Mouse (Mus musculus): ENCODE results near the gene Uap1l1. TPM values are rescaled to one million over a fixed set of nuclear protein-coding genes. Genes with fewer than 3 reads are reported as not detected.
A peak's percentile ranks its signal among the peaks of the same experiment; 100 is the strongest.
"Not testable (repeated sequence)": the region's sequence is repeated elsewhere in the genome, so short reads cannot be mapped to it uniquely, and the experiment has no call there.

Uap1l1 gene
- 10 to 100 TPM; 13.3 to 15.0 TPM for polyA plus RNA-seq (2017; shearing (Covaris generic))

DNA sequence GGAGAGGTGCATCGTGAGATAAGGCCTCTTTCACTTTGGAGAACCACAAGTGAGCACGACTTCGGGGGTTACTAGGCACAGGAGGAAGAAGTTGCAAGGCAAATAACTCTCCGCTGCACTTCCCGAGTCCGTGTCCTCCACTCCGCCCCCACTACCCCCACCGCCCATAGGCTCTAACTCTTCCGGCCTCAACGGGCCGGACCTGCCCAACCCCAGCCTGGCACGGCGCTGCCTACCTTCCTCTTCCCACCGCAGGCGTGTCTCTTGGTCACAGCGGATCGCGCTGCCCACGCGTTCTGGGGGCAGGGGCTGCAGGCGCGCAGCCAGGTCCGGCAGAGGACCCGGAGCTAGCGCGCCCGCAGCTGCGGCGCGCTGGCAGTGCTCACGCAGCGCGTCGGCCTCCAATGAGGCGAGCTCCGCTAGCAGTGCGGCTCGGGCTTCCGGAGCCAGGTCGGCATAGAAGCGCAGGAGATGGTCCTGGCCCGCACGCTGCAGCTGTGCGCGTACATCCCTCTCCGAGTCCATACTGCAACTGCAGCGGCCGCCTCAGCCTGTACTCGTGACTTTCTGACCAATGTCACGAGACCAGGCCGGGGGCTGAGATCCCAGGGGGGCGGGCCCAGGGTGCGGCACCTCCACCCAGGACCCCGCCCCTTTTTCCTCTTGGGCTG lies at the start of gene Uap1l1:
Gene Uap1l1, minus strand, starts transcription at position 592 of the 671 bp plus-strand sequence.
- peak; percentile 78 for ATAC-seq

GRCm38 (mm10) chr2:25413436-25413835 lies 48.0 kb upstream of the Uap1l1 start:
- not testable (repeated sequence) for ATAC-seq

- no peak for ATAC-seq
These were observed 43.4 kb upstream of the Uap1l1 start for GRCm38 (mm10) chr2:25408908-25409307.

- no peak for ATAC-seq
These were observed 38.5 kb upstream of the Uap1l1 start for GRCm38 (mm10) chr2:25403994-25404393.

DNA sequence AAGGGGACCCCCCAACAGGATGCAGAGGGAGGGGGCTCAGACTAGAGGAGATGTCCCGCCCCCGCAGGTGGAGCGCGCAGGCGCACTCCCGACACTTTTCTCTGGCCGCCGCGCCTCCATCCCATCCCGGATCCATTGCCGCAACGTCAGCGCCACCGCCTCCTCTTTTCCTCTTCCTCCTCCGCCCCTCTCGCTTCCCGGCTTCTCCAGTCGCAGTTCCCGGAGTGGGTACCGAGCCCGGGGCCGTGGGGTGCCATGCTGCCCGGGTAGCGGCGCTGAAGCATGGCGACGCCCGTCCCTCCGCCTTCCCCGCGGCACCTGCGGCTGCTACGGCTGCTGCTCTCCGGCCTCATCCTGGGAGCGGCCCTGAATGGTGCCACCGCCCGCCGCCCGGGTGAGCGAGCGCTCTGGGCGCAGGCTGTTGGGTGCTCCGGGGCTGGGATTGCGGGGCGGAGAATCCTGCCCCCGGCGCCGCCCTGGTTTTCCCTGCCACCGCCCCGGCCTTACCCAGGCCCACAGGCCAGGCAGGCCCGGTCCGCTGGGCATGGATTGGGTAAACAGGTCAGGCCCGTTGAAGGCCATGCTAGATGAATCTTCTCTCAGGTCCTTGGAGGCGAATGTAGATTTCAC lies 37.6 kb upstream of the Uap1l1 start:
- ATAC-seq: no peak

DNA sequence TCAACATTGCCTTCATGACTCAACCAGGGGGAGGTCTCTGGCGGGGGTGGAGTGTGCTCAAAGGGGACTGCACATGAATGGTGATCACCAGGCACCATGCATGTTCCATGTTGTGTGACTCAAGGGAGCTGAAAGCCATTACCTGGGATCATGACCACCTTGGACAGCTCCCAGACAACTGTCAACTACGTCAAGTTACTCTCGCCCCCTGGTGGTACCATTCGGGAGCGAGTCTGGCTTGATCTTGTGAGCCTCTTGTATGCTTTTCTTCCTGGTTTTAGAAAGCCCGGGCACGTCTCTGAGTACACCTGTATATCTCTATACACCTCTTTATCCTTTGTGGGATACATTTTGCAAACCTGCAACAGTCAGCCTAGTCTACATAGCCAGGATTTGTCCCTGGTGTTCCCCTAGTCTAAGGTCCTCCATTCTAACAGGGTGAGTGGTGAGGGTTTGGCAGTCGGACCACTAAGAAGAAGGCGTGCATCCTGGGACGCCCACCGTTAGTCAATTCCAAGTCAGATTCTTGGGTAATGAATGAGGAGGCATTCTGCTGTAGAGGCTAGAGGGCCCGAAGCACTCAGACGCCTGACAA lies 37.0 kb upstream of the Uap1l1 start:
- ATAC-seq: peak; percentile 49

- no peak for ATAC-seq
These were observed 35.3 kb upstream of the Uap1l1 start for GRCm38 (mm10) chr2:25400764-25401163.

GRCm38 (mm10) chr2:25400291-25400690 lies 34.8 kb upstream of the Uap1l1 start:
- no peak for ATAC-seq

DNA sequence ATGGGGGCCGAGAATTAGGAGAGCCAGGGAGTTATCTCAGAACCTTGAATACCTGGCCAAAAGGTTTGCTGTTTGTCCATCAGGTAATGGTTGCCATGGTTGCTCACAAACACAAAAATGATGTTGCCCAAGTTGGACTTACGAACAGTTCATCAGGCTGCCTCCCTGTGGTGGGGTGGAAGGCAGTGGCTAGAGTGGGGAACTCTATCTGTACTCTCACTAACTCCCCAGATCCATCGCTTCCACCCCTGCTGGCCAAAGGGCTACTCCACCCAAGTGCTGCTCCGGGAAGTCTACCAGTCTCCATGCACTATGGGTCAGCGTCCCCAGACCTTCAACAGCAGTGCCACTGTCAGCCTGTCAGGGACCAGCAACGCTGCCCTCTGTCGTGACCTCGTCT lies 33.6 kb upstream of the Uap1l1 start, which contains the start of gene Npdc1:
Gene Npdc1, plus strand, starts transcription at position 301 of the 400 bp plus-strand sequence.
- no peak for ATAC-seq

DNA sequence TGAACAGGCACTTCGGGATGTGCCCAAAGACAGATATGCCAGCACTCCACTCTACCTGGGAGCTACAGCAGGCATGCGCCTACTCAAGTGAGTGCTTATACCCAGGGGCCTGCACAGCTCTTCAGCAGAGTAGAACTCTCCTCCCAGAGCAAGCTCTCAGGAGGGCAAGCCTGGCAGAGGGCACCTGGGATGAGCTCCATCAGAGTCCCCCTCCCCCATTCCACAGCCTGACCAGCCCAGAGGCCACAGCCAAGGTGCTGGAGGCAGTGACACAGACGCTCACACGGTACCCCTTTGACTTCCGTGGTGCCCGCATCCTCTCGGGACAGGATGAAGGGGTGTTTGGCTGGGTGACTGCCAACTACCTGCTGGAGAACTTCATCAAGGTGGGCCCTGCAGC lies 32.6 kb upstream of the Uap1l1 start:
- ATAC-seq: no peak

DNA sequence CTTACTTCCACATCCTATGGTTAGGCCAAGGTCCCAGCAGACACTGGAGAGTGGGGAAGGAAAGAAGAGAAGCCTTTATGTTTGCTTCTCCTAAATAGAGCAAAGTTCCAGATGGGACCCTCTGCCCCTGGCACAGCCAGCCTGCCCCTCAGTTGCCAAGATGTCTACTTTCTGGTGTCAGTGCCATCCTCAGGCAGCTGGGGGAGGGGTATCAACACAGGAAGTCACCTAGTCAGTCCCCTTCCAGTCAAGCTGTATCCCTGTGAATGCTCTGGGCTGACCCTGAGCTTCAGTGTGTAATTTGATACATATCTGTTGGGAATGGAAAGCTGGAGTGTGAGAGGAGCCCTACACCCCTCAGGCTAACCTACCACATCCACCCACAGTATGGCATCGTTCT lies 31.5 kb upstream of the Uap1l1 start:
- no peak for ATAC-seq

DNA sequence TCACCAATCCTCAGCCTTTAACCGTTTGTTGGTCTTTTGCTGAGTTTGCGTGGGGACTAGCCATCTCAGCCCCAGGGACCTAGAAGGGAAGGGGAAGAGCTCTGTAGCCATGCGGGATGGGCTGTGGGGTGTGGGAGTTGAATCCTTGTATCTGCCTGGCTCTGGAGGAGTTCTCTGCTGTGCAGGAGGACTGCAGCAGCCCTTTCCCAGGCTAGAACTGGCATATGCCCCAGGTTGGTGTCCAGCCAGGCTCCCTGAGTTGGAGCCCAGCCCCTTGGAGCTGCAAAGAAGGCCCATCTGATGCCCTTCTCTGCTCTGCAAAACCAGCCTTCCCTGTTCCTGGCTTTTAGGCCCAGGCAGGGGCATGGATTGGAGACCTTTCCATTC lies 31.1 kb upstream of the Uap1l1 start:
- ATAC-seq: no peak

GRCm38 (mm10) chr2:25395721-25396596 lies 30.5 kb upstream of the Uap1l1 start, which contains the start of gene Entpd2:
Entpd2 (plus strand) TSS chr2:25395874.
- no peak for ATAC-seq

DNA sequence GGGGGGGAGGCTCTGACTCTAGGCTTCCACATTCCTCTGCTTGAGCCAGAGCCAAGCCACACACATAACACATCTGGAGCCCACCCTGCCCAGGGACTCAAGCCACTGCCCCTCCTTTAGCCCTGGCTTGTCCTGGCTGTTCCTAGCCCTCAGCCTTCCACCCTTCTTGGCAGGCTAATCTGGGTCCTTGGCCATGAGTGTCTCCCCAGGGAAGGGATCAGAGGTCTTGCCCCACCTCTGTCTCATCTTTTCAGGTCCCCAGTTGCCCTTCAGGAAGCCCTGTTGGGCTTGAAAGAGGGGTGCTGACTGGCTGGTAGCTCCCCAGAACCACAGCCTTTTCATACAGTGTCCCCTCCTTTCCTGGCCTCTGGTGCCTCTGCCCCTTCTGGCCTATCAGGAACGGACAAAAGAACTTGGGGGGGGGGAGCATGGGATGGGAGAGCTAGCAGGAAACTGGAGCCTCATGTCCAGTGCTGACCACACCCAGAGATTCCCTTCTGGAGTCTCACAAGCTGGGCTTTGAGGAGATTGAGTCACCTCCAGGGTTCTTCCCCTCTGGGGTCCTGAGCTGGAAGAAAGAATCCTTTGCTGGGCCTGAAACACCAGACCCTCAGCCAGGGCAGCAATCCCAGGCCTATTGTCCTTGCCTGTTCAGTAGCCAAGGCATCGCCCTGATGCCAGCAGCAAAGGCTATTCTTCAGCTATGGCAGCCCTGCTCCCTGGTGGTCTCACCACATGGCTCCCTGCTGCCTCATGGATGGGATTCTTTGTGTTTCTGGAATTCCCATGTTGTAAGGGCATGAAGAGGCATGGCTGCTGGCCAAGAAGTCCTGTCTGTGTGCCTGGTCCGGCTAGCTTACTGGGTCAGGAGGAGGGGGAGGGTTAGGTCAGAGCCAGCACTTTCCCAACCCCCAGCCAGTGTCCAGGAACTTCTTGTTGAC lies 29.1 kb upstream of the Uap1l1 start:
- ATAC-seq: no peak

DNA sequence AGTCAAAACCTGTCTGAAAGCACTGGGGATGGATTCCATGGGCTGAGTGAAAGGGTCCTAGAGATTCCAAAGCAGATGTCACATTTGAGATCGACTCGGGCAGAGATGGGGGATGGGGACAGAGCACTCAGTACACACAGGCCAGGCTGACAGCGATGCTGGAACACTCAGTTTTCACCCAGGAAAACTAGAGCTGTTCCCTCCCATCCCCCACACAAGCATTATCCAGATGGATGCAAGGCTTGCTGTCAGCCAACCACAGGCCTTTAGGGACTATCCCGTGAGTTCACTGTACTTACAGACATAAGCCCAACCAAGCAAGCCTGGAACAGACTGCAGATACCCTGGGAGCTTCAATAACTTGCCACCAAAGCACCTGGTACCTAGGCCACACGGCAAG lies 25.8 kb upstream of the Uap1l1 start:
- ATAC-seq: no peak

- ATAC-seq: no peak
These were observed 19.0 kb upstream of the Uap1l1 start for GRCm38 (mm10) chr2:25384492-25384891.

DNA sequence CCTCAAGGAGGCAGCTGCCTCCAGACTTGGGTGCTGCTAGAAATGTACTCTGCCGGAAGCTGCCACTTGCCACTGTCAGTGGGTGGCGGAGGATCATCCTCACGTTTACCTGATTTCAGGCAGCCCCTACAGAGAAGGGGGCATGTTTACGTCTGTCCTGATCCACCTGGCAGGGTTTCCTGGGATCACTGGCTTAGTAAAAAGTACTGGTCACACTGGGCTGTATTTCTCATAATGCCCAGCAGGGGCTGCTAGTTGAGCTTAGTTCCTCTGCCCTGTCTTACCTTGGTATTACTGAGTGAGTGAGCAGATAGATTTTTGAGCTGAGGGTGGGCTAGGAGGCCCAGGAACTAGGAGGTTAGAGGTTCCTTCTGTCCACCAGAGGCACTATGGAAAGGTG lies 11.1 kb upstream of the Uap1l1 start:
- no peak for ATAC-seq

- ATAC-seq: no peak
These were observed 7.9 kb upstream of the Uap1l1 start for GRCm38 (mm10) chr2:25373431-25373830.

DNA sequence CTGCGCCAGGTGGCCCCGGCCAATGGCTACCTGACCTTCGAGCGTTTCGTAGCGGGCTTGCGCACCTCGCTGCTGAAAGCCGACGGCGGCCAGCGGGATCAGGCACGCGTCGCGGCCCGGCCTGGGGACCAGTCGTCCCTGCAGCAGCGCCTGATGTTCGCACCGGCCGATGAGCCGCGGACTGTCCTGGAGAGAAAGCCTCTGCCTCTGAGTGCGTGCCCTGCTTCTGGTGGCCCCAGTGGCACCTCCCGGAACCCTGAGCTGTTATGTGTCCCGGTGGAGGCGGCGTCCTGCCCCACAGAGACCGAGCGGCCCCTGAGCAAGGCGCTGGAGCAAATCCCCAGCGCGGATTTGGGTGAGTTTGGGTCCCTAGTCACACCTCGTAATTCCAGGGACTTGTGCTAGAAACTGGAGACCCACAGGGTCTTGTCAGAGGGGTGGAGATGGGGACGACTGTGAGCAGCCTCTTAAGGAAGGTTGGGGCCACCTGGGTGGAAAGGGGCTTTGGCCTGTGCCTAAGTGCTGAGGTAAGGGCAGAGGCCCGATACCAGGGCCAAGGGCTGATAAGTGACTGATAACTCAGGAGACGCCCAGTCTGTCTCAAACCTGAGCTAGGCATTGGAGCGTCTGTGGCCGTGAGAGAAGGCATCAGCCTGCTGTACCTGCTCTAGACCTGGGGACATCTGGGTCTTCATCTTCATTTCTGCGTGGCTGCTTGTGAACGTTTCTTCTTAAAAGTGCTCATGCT lies 7.3 kb upstream of the Uap1l1 start:
- ATAC-seq: no peak

GRCm38 (mm10) chr2:25371764-25372643 lies 6.5 kb upstream of the Uap1l1 start, which contains the start of gene Sapcd2:
Sapcd2 (plus strand) TSS chr2:25372321.
- peak; percentile 97 for ATAC-seq
